Mouse (Mus musculus) embryonic fibroblast, embryonic 13.5 days (primary cell): ENCODE results near the gene Grm1.

ENCODE experiments used
- CTCF ChIP-seq: IDR thresholded peaks from 2 replicates; pipeline ENCODE4 v1.5.1; 2011; ENCODE audit warnings: mild to moderate bottlenecking, control low read depth, low read length, moderate library complexity, borderline replicate concordance; ENCODE audit not compliant: insufficient read depth
- POLR2A ChIP-seq: IDR thresholded peaks from 2 replicates; pipeline ENCODE4 v1.6.1; 2011; ENCODE audit warnings: low read depth, mild to moderate bottlenecking, control low read depth, low read length, moderate library complexity

DNA sequence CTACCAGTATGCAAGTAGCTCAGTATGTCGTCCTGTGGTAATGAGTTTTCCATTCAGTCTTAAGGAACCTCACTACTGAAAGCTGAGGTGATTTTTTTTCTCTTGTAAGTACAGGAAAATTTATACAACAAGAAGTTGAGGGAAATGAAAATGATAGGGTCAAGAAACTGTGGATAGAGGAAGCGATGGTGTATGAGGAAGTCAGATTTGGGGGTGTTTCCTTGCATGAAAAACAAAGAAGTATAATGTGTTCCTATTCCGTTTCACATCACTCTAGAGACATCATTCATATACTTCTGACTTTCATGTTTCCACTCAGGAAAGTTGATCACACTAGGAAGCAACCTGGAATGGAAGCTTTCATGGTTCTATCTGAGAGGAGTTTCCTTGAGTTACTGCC is 422.2 kb downstream of the Grm1 start:
- TF ChIP-seq POLR2A, result no peak
- no peak for TF ChIP-seq CTCF
